Mouse (Mus musculus): Measurements from ENCODE around the gene Dhh. TPM values are rescaled to one million over a fixed set of nuclear protein-coding genes. Genes with fewer than 3 reads are reported as not detected.

Gene Dhh
- polyA plus RNA-seq, 1 experiment from 2014 or later, result 0.62 TPM

DNA sequence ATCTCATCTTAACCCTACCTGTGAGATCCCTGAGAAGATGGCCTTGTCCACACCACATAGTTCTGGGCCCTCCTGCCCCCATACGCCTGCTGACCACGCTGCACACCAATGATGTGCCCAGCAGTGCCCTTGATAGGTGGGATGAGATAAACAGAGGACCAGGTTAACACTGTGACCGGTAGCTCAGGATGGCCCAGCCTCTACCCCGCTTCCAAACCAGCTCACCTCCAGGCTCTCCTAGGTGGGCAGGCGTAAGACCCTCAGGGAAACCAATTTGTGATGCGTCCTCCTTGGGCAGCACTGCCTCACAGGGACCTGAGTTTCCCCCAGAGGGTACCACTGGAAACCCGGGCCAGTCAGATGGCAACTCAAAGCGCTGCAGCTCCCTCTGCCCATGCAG, 32.6 kb downstream of the Dhh start:
- H3K4me1 ChIP-seq (replicated peaks; ENCODE audit: control insufficient read depth, insufficient read depth, low read length), result peaks cover 26% of the 10 kb centered on the region
- H3K36me3 ChIP-seq (ENCODE audit: control insufficient read depth, insufficient read depth, low read length), result peaks cover 60% of the 10 kb centered on the region
- ATAC-seq (replicated peaks; ENCODE audit: low FRiP score, low TSS enrichment, low read depth) (no peak), DNase-seq (ENCODE audit: low spot score) (no peak)
- H3K9ac ChIP-seq (ENCODE audit: low read length), result no peak overlapping the region
- 94% methylated on average over 8 of the region's 8 CpGs for WGBS
- no peaks in the 10 kb centered on the region for H3K27me3 ChIP-seq (replicated peaks; ENCODE audit: control insufficient read depth, insufficient read depth, low read length)
- no peak overlapping the region for H3K4me2 ChIP-seq (ENCODE audit: low read length)
- H3K9me3 ChIP-seq (ENCODE audit: control insufficient read depth, low read length), result no peaks in the 10 kb centered on the region
- no peak overlapping the region for H3K27ac ChIP-seq (ENCODE audit: low read depth)
- H3K4me3 ChIP-seq (ENCODE audit: low read depth, low read length), result no peak overlapping the region

DNA sequence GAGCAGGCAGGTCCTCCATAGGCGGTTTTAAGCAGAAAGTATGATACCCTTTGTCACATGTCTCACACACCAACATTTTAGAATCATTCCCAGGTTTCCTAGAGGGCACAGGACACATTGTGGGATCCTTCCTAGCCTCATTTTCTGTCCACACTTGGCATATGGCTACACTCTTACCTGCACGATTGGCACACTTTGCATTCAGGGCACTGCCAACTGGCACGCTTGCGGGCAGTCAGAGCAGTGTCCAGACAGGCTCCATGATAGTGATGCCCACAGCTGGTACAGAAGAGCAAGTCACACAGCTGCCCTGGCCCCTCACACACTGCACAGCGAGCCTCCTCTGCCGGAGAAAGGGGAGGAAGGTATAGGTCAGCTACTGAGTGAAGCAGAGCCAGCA, 33.4 kb downstream of the Dhh start:
- Histone ChIP-seq H3K9ac (ENCODE audit: low read length) (no peak overlapping the region), H3K36me3 (ENCODE audit: control insufficient read depth, insufficient read depth, low read length) (peaks cover 68% of the 10 kb centered on the region), H3K4me3 (ENCODE audit: low read depth, low read length) (no peak overlapping the region), H3K4me2 (ENCODE audit: low read length) (no peak overlapping the region), H3K27me3 (replicated peaks; ENCODE audit: control insufficient read depth, insufficient read depth, low read length) (no peaks in the 10 kb centered on the region), H3K27ac (ENCODE audit: low read depth) (no peak overlapping the region), H3K4me1 (replicated peaks; ENCODE audit: control insufficient read depth, insufficient read depth, low read length) (peaks cover 25% of the 10 kb centered on the region), H3K9me3 (ENCODE audit: control insufficient read depth, low read length) (no peaks in the 10 kb centered on the region)
- no peak for ATAC-seq (replicated peaks; ENCODE audit: low FRiP score, low TSS enrichment, low read depth)
- DNase-seq (ENCODE audit: low spot score), result no peak
- WGBS, result 92% methylated on average over 6 of the region's 6 CpGs

DNA sequence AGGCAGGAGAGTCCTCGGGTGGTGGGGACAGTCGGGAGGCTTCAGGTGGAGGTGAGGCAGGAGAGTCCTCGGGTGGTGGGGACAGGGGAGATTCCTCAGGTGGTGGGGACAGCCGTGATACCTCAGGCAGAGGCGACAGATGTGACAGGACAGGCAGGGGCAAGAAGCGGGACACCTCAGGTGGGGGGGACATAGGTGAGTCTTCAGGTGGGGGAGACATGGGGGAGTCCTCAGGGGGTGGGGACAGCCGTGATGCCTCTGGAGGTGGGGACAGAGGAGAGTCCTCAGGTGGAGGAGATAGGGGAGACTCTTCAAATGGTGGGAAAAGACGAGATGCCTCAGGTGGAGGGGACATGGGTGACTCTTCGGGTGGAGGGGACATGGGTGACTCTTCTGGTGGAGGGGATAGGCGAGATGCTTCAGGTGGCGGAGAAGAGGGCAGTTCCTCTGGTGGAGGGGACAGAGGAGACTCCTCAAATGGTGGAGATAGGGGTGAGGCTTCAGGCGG, 34.8 kb downstream of the Dhh start:
- Histone ChIP-seq H3K36me3 (ENCODE audit: control insufficient read depth, insufficient read depth, low read length) (peaks cover 83% of the 10 kb centered on the region), H3K27ac (ENCODE audit: low read depth) (no peak overlapping the region)
- 0 out of 2 replicates have a peak, but pooled peaks have one; percentile 12 for ATAC-seq (replicated peaks; ENCODE audit: low FRiP score, low TSS enrichment, low read depth)

DNA sequence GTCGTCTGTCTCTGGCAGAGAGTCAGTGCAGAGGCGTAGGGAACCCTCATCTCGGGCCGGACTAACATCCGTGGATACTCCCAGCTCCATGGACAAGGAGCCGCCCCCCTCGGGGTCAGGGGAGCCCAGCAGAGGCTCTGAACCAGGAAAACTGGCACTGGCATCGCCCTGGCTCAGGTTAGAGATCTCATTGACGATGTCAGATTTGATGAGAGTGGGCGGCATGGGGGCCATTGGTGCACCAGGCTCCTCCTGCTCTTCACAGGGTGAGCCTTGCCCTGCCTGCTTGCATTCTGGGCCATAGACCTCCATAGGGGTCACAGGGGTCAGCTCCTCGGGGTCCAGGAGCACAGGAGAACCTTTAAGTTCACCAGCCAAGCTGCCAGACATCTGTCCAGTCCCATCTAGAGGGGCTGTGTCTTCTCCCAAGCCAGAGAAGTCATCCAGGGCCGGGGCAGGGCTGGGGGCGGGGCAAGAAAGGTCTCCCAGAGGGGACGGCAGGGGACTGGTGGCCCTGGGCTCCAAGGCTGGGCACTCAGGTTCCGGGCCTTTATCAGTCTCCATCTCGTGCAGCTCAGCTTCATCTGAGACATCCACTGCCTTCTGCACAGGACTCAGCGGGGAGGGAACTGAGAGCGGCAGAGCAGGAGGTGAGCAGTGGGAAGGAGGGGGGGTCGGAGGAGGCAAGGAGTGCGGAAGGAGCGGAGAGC, 36.5 kb downstream of the Dhh start:
- no peaks in the 10 kb centered on the region for H3K9me3 ChIP-seq (ENCODE audit: control insufficient read depth, low read length)
- H3K9ac ChIP-seq (ENCODE audit: low read length), result no peak overlapping the region
- H3K4me2 ChIP-seq (ENCODE audit: low read length), result no peak overlapping the region
- 88% methylated on average over 21 of the region's 21 CpGs for WGBS
- H3K27me3 ChIP-seq (replicated peaks; ENCODE audit: control insufficient read depth, insufficient read depth, low read length), result no peaks in the 10 kb centered on the region
- H3K36me3 ChIP-seq (ENCODE audit: control insufficient read depth, insufficient read depth, low read length), result peaks cover 99% of the 10 kb centered on the region
- H3K4me3 ChIP-seq (ENCODE audit: low read depth, low read length), result no peak overlapping the region
- H3K4me1 ChIP-seq (replicated peaks; ENCODE audit: control insufficient read depth, insufficient read depth, low read length), result no peaks in the 10 kb centered on the region
- ATAC-seq (replicated peaks; ENCODE audit: low FRiP score, low TSS enrichment, low read depth) (no peak), DNase-seq (ENCODE audit: low spot score) (no peak)
- H3K27ac ChIP-seq (ENCODE audit: low read depth), result no peak overlapping the region

More for the DNA sequence above, 34.8 kb downstream of the Dhh start:
- 93% methylated on average over 12 of the region's 12 CpGs for WGBS
- Histone ChIP-seq H3K4me1 (replicated peaks; ENCODE audit: control insufficient read depth, insufficient read depth, low read length) (peaks cover 10% of the 10 kb centered on the region), H3K9ac (ENCODE audit: low read length) (no peak overlapping the region), H3K9me3 (ENCODE audit: control insufficient read depth, low read length) (no peaks in the 10 kb centered on the region), H3K4me2 (ENCODE audit: low read length) (no peak overlapping the region), H3K4me3 (ENCODE audit: low read depth, low read length) (no peak overlapping the region), H3K27me3 (replicated peaks; ENCODE audit: control insufficient read depth, insufficient read depth, low read length) (no peaks in the 10 kb centered on the region)
- no peak for DNase-seq (ENCODE audit: low spot score)

DNA sequence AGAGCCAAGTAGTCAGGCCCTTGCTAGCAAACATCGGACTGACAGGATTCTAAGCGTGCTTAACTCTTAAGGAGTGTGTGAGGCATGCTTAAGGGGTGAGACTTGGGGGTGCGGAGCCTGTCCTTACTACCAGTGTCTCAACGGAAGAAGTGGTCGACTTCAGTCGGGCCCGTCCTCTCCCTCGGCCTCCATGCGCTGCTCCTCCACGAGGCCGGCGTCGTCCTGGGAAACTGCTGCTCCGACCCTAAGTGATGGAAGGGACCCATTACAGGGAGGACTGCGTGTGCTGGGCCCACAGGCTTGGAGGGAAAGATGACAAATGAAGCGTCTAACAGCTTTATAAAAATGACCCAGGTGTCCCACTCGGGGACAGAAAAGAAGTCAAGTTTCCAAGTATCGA, 37.4 kb downstream of the Dhh start:
- no peak overlapping the region for H3K27ac ChIP-seq (ENCODE audit: low read depth)
- no peak overlapping the region for H3K4me3 ChIP-seq (ENCODE audit: low read depth, low read length)
- H3K4me1 ChIP-seq (replicated peaks; ENCODE audit: control insufficient read depth, insufficient read depth, low read length), result no peaks in the 10 kb centered on the region
- H3K4me2 ChIP-seq (ENCODE audit: low read length), result no peak overlapping the region
- ATAC-seq (replicated peaks; ENCODE audit: low FRiP score, low TSS enrichment, low read depth), result no peak
- H3K9me3 ChIP-seq (ENCODE audit: control insufficient read depth, low read length), result no peaks in the 10 kb centered on the region
- 93% methylated on average over 18 of the region's 18 CpGs for WGBS
- DNase-seq (ENCODE audit: low spot score), result no peak
- no peak overlapping the region for H3K9ac ChIP-seq (ENCODE audit: low read length)
- H3K36me3 ChIP-seq (ENCODE audit: control insufficient read depth, insufficient read depth, low read length), result peaks cover 100% of the 10 kb centered on the region
- no peaks in the 10 kb centered on the region for H3K27me3 ChIP-seq (replicated peaks; ENCODE audit: control insufficient read depth, insufficient read depth, low read length)

DNA sequence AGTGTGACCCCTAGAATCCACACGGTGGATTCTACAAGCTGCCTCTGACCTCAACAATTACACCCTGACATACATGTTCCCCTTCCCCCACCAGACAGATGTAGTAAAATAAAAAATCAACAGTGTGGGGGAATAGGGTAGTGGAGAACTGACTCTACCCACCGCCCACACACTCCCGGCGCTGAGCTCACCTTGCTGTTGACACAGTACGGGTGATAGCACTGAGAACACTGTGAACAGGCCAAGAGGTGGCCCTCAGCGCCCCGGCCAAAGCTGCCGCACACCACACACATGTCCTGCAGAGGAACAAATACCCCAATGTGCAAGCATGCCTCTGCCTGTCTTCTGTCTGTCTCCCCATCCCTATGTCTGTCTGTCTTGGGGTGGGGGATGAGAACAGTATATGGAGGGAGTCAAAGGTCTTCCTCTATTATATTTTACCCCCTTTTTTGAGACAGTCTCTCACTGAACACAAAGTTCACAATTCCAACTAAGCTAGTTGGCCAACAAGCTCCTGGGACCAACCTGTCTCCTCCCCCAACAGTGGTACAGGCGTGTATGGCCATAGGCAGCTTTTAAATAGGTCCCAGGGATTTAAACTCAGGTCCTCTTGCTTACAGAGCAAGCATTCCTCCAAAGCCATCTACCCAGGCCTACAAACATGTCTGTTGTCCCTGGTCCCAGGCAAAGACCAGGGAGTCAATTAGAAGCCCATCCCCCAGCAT, 38.9 kb downstream of the Dhh start:
- no peaks in the 10 kb centered on the region for H3K27me3 ChIP-seq (replicated peaks; ENCODE audit: control insufficient read depth, insufficient read depth, low read length)
- ATAC-seq (replicated peaks; ENCODE audit: low FRiP score, low TSS enrichment, low read depth), result no peak
- no peak overlapping the region for H3K4me3 ChIP-seq (ENCODE audit: low read depth, low read length)
- no peaks in the 10 kb centered on the region for H3K9me3 ChIP-seq (ENCODE audit: control insufficient read depth, low read length)
- 71% methylated on average over 9 of the region's 9 CpGs for WGBS
- no peak overlapping the region for H3K4me2 ChIP-seq (ENCODE audit: low read length)
- peaks cover 100% of the 10 kb centered on the region for H3K36me3 ChIP-seq (ENCODE audit: control insufficient read depth, insufficient read depth, low read length)
- DNase-seq (ENCODE audit: low spot score), result no peak
- no peak overlapping the region for H3K27ac ChIP-seq (ENCODE audit: low read depth)
- no peak overlapping the region for H3K9ac ChIP-seq (ENCODE audit: low read length)
- no peaks in the 10 kb centered on the region for H3K4me1 ChIP-seq (replicated peaks; ENCODE audit: control insufficient read depth, insufficient read depth, low read length)

DNA sequence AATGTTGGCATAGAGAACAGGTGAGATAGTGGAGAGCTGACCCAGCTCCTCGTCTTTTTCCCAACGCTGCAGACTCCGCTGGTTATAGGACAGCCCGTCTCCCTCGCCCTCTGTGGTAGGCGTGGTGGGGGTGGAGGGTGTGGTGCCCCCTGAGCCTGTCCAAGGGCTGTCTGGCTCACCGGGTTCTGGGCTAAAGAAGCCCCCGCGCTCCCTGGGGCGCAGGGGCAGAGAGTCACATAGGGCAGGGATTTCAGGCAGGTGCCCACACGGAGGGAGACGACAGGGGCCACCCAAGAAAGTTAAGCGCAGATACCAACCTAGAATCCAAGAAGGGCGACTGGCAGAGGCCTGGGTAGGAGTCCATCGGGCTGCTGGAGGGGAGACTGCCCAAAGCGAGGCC, 44.1 kb downstream of the Dhh start:
- Histone ChIP-seq H3K9me3 (ENCODE audit: control insufficient read depth, low read length) (no peaks in the 10 kb centered on the region), H3K27ac (ENCODE audit: low read depth) (no peak overlapping the region), H3K4me1 (replicated peaks; ENCODE audit: control insufficient read depth, insufficient read depth, low read length) (no peaks in the 10 kb centered on the region), H3K36me3 (ENCODE audit: control insufficient read depth, insufficient read depth, low read length) (peaks cover 100% of the 10 kb centered on the region), H3K4me3 (ENCODE audit: low read depth, low read length) (no peak overlapping the region), H3K4me2 (ENCODE audit: low read length) (no peak overlapping the region), H3K9ac (ENCODE audit: low read length) (no peak overlapping the region), H3K27me3 (replicated peaks; ENCODE audit: control insufficient read depth, insufficient read depth, low read length) (no peaks in the 10 kb centered on the region)
- ATAC-seq (replicated peaks; ENCODE audit: low FRiP score, low TSS enrichment, low read depth) (no peak), DNase-seq (ENCODE audit: low spot score) (no peak)
- 93% methylated on average over 16 of the region's 16 CpGs for WGBS

DNA sequence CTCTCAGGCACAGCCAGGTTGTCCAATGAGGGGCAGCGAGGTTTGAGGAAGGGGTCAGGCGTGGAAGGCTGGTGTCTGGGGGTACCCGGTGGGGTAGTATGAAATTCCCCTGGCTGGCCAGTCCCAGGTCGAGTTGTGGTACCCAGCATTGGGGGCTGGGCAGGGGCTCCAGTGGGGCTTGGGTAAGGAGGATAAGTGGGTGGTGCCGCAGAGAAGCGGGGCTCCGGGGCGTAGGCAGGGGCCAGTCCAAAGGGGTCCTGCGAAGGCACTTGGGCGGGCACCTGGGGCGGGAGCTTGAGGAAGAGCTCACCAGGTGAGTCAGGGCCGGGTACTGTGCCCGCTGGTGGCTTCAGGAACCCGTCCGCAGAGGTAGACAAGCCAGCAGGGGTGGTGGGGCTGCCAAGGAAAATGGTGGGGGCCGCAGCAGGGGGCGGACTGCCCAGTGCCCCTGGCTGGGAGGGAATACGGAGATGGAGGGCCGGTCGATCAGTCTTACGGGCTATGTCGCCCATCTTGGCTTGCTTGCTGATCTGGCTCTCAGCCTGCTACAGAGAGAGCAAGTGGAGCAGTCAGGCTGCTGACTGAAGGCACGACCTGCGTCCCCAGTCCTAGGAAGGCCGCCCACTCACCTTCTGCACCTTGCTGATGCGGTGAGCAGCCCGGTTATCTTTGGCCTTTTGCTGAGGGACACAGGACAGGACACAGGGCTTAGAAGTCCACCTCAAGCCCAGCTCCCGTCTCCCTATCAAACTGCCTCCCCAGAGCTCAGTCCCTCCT, 45.0 kb downstream of the Dhh start:
- no peaks in the 10 kb centered on the region for H3K4me1 ChIP-seq (replicated peaks; ENCODE audit: control insufficient read depth, insufficient read depth, low read length)
- no peak for ATAC-seq (replicated peaks; ENCODE audit: low FRiP score, low TSS enrichment, low read depth)
- no peak overlapping the region for H3K4me3 ChIP-seq (ENCODE audit: low read depth, low read length)
- H3K27me3 ChIP-seq (replicated peaks; ENCODE audit: control insufficient read depth, insufficient read depth, low read length), result no peaks in the 10 kb centered on the region
- peaks cover 100% of the 10 kb centered on the region for H3K36me3 ChIP-seq (ENCODE audit: control insufficient read depth, insufficient read depth, low read length)
- no peaks in the 10 kb centered on the region for H3K9me3 ChIP-seq (ENCODE audit: control insufficient read depth, low read length)
- H3K9ac ChIP-seq (ENCODE audit: low read length), result no peak overlapping the region
- H3K4me2 ChIP-seq (ENCODE audit: low read length), result no peak overlapping the region
- H3K27ac ChIP-seq (ENCODE audit: low read depth), result no peak overlapping the region
- no peak for DNase-seq (ENCODE audit: low spot score)
- WGBS, result 91% methylated on average over 28 of the region's 28 CpGs
